Mouse (Mus musculus): ENCODE measurements around the gene Gdi1.
A peak's percentile ranks its signal among the peaks of the same experiment; 100 is the strongest.
"Not testable (repeated sequence)": the region's sequence is repeated elsewhere in the genome, so short reads cannot be mapped to it uniquely, and the experiment has no call there.

Gene Gdi1

GRCm38 (mm10) chrX:74329215-74329671, 24.4 kb downstream of the Gdi1 start:
- no peak for DNase-seq (ENCODE audit: low read depth)

- DNase-seq (ENCODE audit: low read depth): no peak
Observed at GRCm38 (mm10) chrX:74330166-74330930, 25.6 kb downstream of the Gdi1 start.

DNA sequence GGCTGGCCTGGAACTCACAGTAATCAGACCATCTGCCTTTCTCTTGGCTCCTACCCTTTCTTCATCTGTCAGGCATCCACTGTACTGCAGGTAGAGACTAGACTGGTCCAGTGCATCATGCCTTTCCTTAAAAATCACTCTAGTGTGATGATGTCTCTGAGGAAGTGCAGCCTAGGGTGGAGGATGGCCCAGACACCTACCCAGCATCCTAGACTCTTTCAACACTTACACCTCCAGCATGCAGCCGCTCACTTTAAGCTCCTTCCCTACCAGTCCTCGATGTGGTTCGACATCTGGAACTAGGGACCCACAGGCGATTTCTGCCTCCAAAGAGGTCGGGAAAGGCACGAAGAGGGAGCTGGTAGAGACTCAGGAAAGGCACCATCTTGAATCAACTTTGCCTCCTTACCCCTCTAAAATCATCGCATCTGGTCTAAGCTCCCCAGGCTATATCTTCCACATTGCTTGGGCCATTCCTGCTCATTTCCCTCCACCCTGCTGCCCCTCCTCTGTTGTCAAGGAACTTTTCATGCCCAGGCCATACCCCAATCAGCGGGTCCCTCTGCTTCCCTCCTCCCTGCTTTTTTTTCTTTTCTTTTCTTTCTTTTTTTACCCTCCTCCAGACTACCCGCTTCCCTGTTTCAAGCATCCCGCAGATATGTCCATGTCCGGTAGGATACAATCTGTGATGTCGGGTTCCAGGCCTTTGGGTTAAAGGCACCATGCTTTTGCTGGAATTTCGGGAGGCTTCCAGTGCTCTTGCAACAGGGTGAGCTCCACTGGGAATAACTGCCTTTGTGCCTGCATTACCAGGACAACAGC, 48.1 kb downstream of the Gdi1 start:
- DNase-seq (ENCODE audit: low read depth): no peak

GRCm38 (mm10) chrX:74353467-74353770, 48.6 kb downstream of the Gdi1 start, which contains the start of gene Lage3:
Lage3 (minus strand) TSS chrX:74353618.
- DNase-seq (ENCODE audit: low read depth): peak; percentile 22

- not testable (repeated sequence) for DNase-seq (ENCODE audit: low read depth)
Observed at GRCm38 (mm10) chrX:74357069-74357468, 52.3 kb downstream of the Gdi1 start.

GRCm38 (mm10) chrX:74359171-74359570, 54.4 kb downstream of the Gdi1 start:
- DNase-seq (ENCODE audit: low read depth): no peak
